Mouse (Mus musculus) small intestine, adult 2 months (tissue): Measurements from ENCODE around the gene Mypop.

Experiments
- CTCF ChIP-seq: fragments of 200-500 bp; IDR thresholded peaks from 2 replicates; pipeline ENCODE4 v1.5.1; 2012; ENCODE audit warnings: low read depth, mild to moderate bottlenecking, control low read depth, inconsistent platforms, low read length, moderate library complexity, mixed read lengths; ENCODE audit not compliant: insufficient replicate concordance, insufficient read length; ENCODE audit errors: extremely low read depth
- POLR2A ChIP-seq: fragments of 200-500 bp; IDR thresholded peaks from 2 replicates; pipeline ENCODE4 v1.6.1; 2012; ENCODE audit warnings: low read depth, mild to moderate bottlenecking, control low read depth, inconsistent platforms, low read length, moderate library complexity

DNA sequence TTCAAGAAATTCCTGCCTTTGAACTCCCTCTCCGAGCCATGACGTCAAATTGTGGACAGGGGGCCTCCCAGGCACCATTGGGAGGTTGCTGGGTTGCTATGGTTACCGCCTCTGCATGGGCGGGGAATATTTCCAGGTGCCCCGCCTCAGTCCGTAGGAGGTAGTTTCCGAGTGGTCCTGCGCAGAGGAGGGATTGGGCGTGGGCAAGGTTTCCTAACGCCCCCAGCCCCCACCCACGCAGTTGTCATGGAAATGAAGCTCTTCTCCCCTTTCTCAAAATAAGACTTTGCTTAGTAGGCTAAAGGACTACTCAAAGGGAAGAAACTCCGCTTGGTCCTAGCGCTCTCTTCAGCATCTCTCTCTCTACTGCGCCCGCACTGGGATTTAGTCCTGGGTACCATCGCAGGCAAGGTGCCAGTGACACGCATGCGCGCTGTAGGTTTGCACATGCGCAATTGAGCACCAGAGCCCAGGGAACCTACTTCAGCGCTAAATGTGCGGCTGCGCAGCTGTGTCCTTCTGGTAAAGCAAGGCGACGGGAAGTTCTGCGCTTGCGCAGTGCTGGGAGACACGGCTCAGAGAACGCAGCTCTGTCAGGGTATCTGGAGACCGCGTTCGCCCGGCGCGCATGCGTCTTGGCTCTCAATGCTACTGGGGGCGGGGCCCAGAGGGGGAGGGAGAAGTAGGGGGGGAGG, at the start of gene Mypop:
- TF ChIP-seq CTCF (peak; percentile 16; the same call in 1 of the 2 replicates), POLR2A (no peak)
